Mouse (Mus musculus): ENCODE data around the gene Cct7. TPM values are rescaled to one million over a fixed set of nuclear protein-coding genes. Genes with fewer than 3 reads are reported as not detected.

The Cct7 gene
- polyA plus RNA-seq (2014; fragmentation: Nextera tagmentation; extraction: Ambion mirVana) = 445 and 477 TPM in 2 replicates

- peaks cover 19% of the 10 kb centered on the region for H3K4me1 ChIP-seq (ENCODE audit: control insufficient read depth, insufficient read depth, low read length)
- peak within 1 kb of the TSS; percentile 97 for H3K4me2 ChIP-seq
- ATAC-seq (replicated peaks; ENCODE audit: insufficient number of reproducible peaks, low FRiP score, low TSS enrichment) = peak; percentile 96
- H3K9me3 ChIP-seq (replicated peaks; ENCODE audit: control insufficient read depth, low read length) = no peaks in the 10 kb centered on the region
- peak within 1 kb of the TSS; percentile 94 for H3K27ac ChIP-seq (ENCODE audit: low read depth, low read length)
- H3K4me3 ChIP-seq (ENCODE audit: low read depth, low read length) = peak within 1 kb of the TSS; percentile 85
- H3K9ac ChIP-seq (ENCODE audit: low read depth, low read length) = peak within 1 kb of the TSS; percentile 87
- no peaks in the 10 kb centered on the region for H3K27me3 ChIP-seq (ENCODE audit: control insufficient read depth, insufficient read depth, low read length)
- no peaks in the 10 kb centered on the region; the same call in 1 of the 2 replicates for H3K36me3 ChIP-seq (ENCODE audit: control insufficient read depth, insufficient read depth, low read length)
- 2% methylated on average over 87 of the region's 96 CpGs for WGBS (ENCODE audit: insufficient replicate concordance)
Observed at GRCm38 (mm10) chr6:85450697-85451663, at the start of gene Cct7. Cct7 (plus strand) TSS chr6:85451514.

GRCm38 (mm10) chr6:85402613-85403012 lies 48.7 kb upstream of the Cct7 start:
- ATAC-seq (replicated peaks; ENCODE audit: insufficient number of reproducible peaks, low FRiP score, low TSS enrichment) = no peak
- no peaks in the 10 kb centered on the region for H3K36me3 ChIP-seq (ENCODE audit: control insufficient read depth, insufficient read depth, low read length)
- 47% methylated on average over 2 of the region's 2 CpGs for WGBS (ENCODE audit: insufficient replicate concordance)
- no peak overlapping the region for H3K4me2 ChIP-seq
- H3K4me3 ChIP-seq (ENCODE audit: low read depth, low read length) = no peak overlapping the region
- no peaks in the 10 kb centered on the region for H3K9me3 ChIP-seq (replicated peaks; ENCODE audit: control insufficient read depth, low read length)
- no peak overlapping the region for H3K9ac ChIP-seq (ENCODE audit: low read depth, low read length)
- H3K27ac ChIP-seq (ENCODE audit: low read depth, low read length) = no peak overlapping the region
- no peaks in the 10 kb centered on the region for H3K4me1 ChIP-seq (ENCODE audit: control insufficient read depth, insufficient read depth, low read length)
- H3K27me3 ChIP-seq (ENCODE audit: control insufficient read depth, insufficient read depth, low read length) = peaks cover 13% of the 10 kb centered on the region

- Histone ChIP-seq H3K4me3 (ENCODE audit: low read depth, low read length) (no peak overlapping the region), H3K27ac (ENCODE audit: low read depth, low read length) (no peak overlapping the region), H3K36me3 (ENCODE audit: control insufficient read depth, insufficient read depth, low read length) (no peaks in the 10 kb centered on the region)
Observed at GRCm38 (mm10) chr6:85403039-85403438, 48.3 kb upstream of the Cct7 start.

GRCm38 (mm10) chr6:85409003-85409402 lies 42.3 kb upstream of the Cct7 start:
- Histone ChIP-seq H3K27ac (ENCODE audit: low read depth, low read length) (no peak overlapping the region), H3K27me3 (ENCODE audit: control insufficient read depth, insufficient read depth, low read length) (peaks cover 46% of the 10 kb centered on the region), H3K9ac (ENCODE audit: low read depth, low read length) (no peak overlapping the region), H3K4me2 (peak overlapping the region; percentile 61), H3K4me3 (ENCODE audit: low read depth, low read length) (peak overlapping the region; percentile 31), H3K9me3 (replicated peaks; ENCODE audit: control insufficient read depth, low read length) (no peaks in the 10 kb centered on the region), H3K4me1 (ENCODE audit: control insufficient read depth, insufficient read depth, low read length) (no peaks in the 10 kb centered on the region), H3K36me3 (ENCODE audit: control insufficient read depth, insufficient read depth, low read length) (no peaks in the 10 kb centered on the region)
- ATAC-seq (replicated peaks; ENCODE audit: insufficient number of reproducible peaks, low FRiP score, low TSS enrichment) = no peak
- WGBS (ENCODE audit: insufficient replicate concordance) = 1% methylated on average over 31 of the region's 31 CpGs

More at GRCm38 (mm10) chr6:85403039-85403438, 48.3 kb upstream of the Cct7 start:
- ATAC-seq (replicated peaks; ENCODE audit: insufficient number of reproducible peaks, low FRiP score, low TSS enrichment) = no peak
- Histone ChIP-seq H3K4me2 (no peak overlapping the region), H3K9me3 (replicated peaks; ENCODE audit: control insufficient read depth, low read length) (no peaks in the 10 kb centered on the region), H3K4me1 (ENCODE audit: control insufficient read depth, insufficient read depth, low read length) (no peaks in the 10 kb centered on the region), H3K27me3 (ENCODE audit: control insufficient read depth, insufficient read depth, low read length) (peaks cover 18% of the 10 kb centered on the region), H3K9ac (ENCODE audit: low read depth, low read length) (no peak overlapping the region)
- WGBS (ENCODE audit: insufficient replicate concordance) = 79% methylated on average over 10 of the region's 10 CpGs

- no peaks in the 10 kb centered on the region for H3K9me3 ChIP-seq (replicated peaks; ENCODE audit: control insufficient read depth, low read length)
- no peaks in the 10 kb centered on the region for H3K36me3 ChIP-seq (ENCODE audit: control insufficient read depth, insufficient read depth, low read length)
- H3K27me3 ChIP-seq (ENCODE audit: control insufficient read depth, insufficient read depth, low read length) = peaks cover 47% of the 10 kb centered on the region
- no peak overlapping the region for H3K4me3 ChIP-seq (ENCODE audit: low read depth, low read length)
- H3K4me1 ChIP-seq (ENCODE audit: control insufficient read depth, insufficient read depth, low read length) = no peaks in the 10 kb centered on the region
- no peak overlapping the region for H3K27ac ChIP-seq (ENCODE audit: low read depth, low read length)
- peak; percentile 60; the same call in 1 of the 2 replicates for ATAC-seq (replicated peaks; ENCODE audit: insufficient number of reproducible peaks, low FRiP score, low TSS enrichment)
- WGBS (ENCODE audit: insufficient replicate concordance) = 10% methylated on average over 13 of the region's 13 CpGs
- no peak overlapping the region for H3K4me2 ChIP-seq
- H3K9ac ChIP-seq (ENCODE audit: low read depth, low read length) = no peak overlapping the region
Observed at GRCm38 (mm10) chr6:85410771-85411273, 40.5 kb upstream of the Cct7 start.

- ATAC-seq (replicated peaks; ENCODE audit: insufficient number of reproducible peaks, low FRiP score, low TSS enrichment) = no peak
- Histone ChIP-seq H3K27ac (ENCODE audit: low read depth, low read length) (no peak overlapping the region), H3K4me2 (no peak overlapping the region), H3K4me1 (ENCODE audit: control insufficient read depth, insufficient read depth, low read length) (no peaks in the 10 kb centered on the region), H3K9ac (ENCODE audit: low read depth, low read length) (no peak overlapping the region), H3K27me3 (ENCODE audit: control insufficient read depth, insufficient read depth, low read length) (peaks cover 10% of the 10 kb centered on the region), H3K36me3 (ENCODE audit: control insufficient read depth, insufficient read depth, low read length) (no peaks in the 10 kb centered on the region), H3K9me3 (replicated peaks; ENCODE audit: control insufficient read depth, low read length) (no peaks in the 10 kb centered on the region), H3K4me3 (ENCODE audit: low read depth, low read length) (no peak overlapping the region)
- 51% methylated on average over 3 of the region's 3 CpGs for WGBS (ENCODE audit: insufficient replicate concordance)
Observed at GRCm38 (mm10) chr6:85415829-85416228, 35.5 kb upstream of the Cct7 start.

GRCm38 (mm10) chr6:85419150-85419549 lies 32.2 kb upstream of the Cct7 start:
- 76% methylated on average over 2 of the region's 2 CpGs for WGBS (ENCODE audit: insufficient replicate concordance)
- no peak overlapping the region for H3K27ac ChIP-seq (ENCODE audit: low read depth, low read length)
- no peak overlapping the region for H3K4me2 ChIP-seq
- H3K9ac ChIP-seq (ENCODE audit: low read depth, low read length) = no peak overlapping the region
- H3K4me1 ChIP-seq (ENCODE audit: control insufficient read depth, insufficient read depth, low read length) = peaks cover 2% of the 10 kb centered on the region; the same call in 1 of the 2 replicates
- H3K36me3 ChIP-seq (ENCODE audit: control insufficient read depth, insufficient read depth, low read length) = no peaks in the 10 kb centered on the region
- no peaks in the 10 kb centered on the region for H3K9me3 ChIP-seq (replicated peaks; ENCODE audit: control insufficient read depth, low read length)
- peaks cover 26% of the 10 kb centered on the region for H3K27me3 ChIP-seq (ENCODE audit: control insufficient read depth, insufficient read depth, low read length)
- no peak for ATAC-seq (replicated peaks; ENCODE audit: insufficient number of reproducible peaks, low FRiP score, low TSS enrichment)
- no peak overlapping the region for H3K4me3 ChIP-seq (ENCODE audit: low read depth, low read length)

- peaks cover 30% of the 10 kb centered on the region for H3K27me3 ChIP-seq (ENCODE audit: control insufficient read depth, insufficient read depth, low read length)
- H3K36me3 ChIP-seq (ENCODE audit: control insufficient read depth, insufficient read depth, low read length) = no peaks in the 10 kb centered on the region
- H3K9me3 ChIP-seq (replicated peaks; ENCODE audit: control insufficient read depth, low read length) = no peaks in the 10 kb centered on the region
- 0 out of 2 replicates have a peak within 1 kb of the TSS, but pooled peaks have one; percentile 4 for H3K4me3 ChIP-seq (ENCODE audit: low read depth, low read length)
- ATAC-seq (replicated peaks; ENCODE audit: insufficient number of reproducible peaks, low FRiP score, low TSS enrichment) = no peak
- peaks cover 2% of the 10 kb centered on the region; the same call in 1 of the 2 replicates for H3K4me1 ChIP-seq (ENCODE audit: control insufficient read depth, insufficient read depth, low read length)
- H3K27ac ChIP-seq (ENCODE audit: low read depth, low read length) = no peak within 1 kb of the TSS
- WGBS (ENCODE audit: insufficient replicate concordance) = 8% methylated on average over 28 of the region's 28 CpGs
- peak within 1 kb of the TSS; percentile 46 for H3K4me2 ChIP-seq
- no peak within 1 kb of the TSS for H3K9ac ChIP-seq (ENCODE audit: low read depth, low read length)
Observed at GRCm38 (mm10) chr6:85423836-85424379, 27.4 kb upstream of the Cct7 start, which contains the start of gene Noto. Noto (plus strand) TSS chr6:85423886.
